Mouse (Mus musculus) right cerebral cortex, postnatal 14 days (tissue): ENCODE measurements at regions not wholly inside any gene's neighbourhood (a gene's known extent, or its start where the extent isn't known, plus 50 kb on each side); places are given as distances from the start of the nearest gene placed in this dataset.

Source experiments
- DNase-seq: peaks from one replicate; pipeline ENCODE4 v3.0.0; 2022

GRCm38 (mm10) chr12:13164791-13165190, 84.2 kb downstream of the Ddx1 start:
- no peak for DNase-seq

DNA sequence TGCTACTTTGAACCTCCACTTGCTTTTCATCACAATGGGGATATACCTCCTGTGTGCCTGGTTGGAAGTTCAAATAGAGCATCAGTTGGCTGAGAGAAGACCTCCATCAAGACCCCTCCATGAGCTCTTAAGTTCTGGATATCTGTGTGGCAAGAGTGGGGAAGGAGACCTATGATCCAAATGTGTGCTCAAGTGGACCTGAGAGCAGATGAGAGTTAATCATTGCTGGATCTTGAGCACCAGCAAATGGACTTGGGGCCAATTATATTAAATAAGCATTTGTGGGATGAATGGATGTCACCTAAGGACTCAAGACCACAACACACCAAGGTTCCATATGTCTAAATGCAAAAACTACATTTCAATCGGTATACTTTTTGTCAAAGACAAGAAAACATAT, 88.0 kb downstream of the Ddx1 start:
- no peak for DNase-seq

DNA sequence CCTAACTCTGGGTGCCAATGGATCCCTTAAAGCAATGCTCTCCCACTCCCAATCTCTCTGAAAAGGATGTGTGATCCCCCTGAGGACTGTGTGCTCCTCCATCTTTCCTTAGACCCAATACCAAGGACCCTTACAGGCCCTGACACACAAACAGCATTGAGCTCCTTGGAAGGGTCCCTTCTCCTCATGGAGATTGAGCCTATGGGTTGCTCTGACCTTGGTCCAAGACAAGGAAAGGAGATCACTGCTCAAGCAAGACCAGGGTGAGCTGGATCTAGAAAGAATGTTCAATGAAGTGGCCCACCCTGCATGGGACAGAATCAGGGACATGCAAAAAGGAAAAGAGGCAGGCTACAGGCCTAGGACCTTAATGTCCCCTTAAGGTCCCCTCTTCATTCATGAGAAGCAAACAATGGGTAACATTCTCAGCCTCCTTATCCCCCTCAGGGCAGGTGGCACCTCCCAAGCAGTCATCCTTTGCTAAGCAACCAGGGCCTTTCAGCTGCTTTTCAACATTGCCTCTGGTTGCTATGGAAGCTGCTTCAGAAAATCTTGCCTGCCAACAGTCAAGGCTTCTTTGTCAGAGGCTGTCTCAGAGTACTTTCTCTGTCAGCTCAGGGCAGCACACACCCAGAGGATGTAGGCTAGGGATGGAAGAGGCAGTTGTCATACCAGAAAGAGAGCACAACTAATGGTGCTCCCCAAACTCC, 89.5 kb downstream of the Ddx1 start:
- DNase-seq, result no peak

DNA sequence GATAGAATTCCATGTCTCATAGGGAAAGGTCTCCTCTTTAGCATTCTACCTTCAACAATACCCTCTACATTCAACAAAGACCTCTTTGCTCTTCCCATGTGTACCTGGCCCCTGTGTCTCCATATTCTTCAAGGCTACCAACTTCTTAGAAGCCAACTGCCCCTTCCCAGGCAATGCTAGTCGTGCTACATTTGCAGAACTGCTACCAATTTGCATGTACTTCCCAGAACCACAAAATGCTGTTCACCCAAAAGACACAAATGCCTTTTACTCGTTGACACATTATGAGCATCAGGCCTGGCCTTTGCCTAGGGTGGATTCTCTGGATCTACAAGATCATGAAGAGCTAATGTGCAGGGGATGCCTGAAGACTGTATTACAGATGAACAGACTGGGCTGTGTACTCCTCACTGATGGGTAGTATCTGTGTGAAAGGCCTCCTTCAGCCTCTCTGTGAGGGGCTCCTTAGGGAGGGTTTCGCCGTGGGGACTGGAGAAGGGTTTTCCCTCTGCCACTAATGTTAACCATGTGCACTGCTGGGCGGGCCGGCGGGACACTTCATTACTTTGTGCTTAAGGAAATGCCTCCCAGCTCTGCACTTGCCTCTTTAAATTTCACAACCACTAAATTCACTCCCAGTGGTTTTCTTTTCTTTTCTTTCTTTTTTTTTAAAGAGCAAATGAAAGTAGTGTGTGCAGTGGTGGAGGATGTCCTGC, 91.2 kb downstream of the Ddx1 start:
- no peak for DNase-seq

GRCm38 (mm10) chr12:13157089-13157488, 91.9 kb downstream of the Ddx1 start:
- no peak for DNase-seq

GRCm38 (mm10) chr12:13150751-13151150, 98.3 kb downstream of the Ddx1 start:
- no peak for DNase-seq

DNA sequence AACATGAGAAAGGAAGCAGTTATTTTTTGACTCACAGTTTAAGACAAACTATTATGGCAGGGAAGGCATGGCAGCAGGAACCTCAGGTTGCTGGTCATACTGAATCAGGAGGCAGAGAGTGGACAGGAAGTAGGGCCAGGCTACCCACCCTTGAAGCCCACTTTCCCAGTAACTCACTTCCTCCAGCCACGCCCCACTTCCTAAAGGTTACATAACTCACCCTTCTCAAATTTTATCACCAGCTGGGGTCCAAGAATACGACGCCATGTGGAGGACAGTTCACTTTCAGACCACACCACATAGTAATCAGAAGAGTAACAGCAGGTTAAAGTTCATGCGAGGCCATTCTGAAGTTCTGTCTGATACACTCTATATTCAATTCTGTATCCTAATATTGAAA, 101.8 kb downstream of the Ddx1 start:
- DNase-seq, result no peak

- DNase-seq, result no peak
These were observed 103.6 kb downstream of the Ddx1 start for GRCm38 (mm10) chr12:13145186-13146115.

GRCm38 (mm10) chr12:13144739-13145138, 104.3 kb downstream of the Ddx1 start:
- DNase-seq, result peak; percentile 71

DNA sequence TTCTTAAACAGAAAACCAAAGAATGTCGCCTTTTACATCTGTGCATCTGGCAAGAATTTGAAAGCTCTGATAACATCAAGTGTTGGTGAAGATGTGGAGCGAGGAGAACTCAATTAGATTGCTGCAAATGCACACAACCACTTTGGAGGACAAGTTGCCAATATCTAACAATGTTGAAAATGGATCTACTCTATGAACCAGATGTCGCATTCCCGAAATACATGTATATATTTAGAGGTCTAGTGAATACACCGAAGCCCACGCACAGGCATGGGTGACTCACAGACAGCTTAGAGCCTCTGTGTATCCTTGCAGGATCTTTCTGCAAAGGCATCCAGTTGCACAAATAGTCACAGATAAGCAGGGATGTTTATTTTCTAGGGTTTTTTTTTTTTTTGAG, 108.4 kb downstream of the Ddx1 start:
- DNase-seq, result no peak

GRCm38 (mm10) chr12:13139189-13139588, 109.8 kb downstream of the Ddx1 start:
- DNase-seq, result no peak

DNA sequence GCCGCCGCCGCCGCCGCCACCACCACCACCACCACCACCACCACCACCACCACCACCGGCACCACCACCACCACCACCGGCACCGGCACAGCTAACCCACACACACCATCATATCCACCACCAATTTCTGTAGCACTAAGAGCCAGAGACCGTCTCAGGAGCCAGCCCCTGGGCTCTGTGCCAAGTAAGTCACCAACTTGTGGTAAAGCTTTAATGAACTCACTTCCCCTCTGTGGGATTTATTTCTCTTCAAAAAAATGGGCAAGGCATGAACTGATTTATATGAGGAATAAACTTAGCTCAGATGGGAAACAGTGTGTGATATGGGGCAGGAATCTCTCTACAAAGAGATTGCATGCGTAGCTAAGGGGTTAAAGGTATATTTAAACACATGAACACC, 114.8 kb downstream of the Ddx1 start:
- no peak for DNase-seq

DNA sequence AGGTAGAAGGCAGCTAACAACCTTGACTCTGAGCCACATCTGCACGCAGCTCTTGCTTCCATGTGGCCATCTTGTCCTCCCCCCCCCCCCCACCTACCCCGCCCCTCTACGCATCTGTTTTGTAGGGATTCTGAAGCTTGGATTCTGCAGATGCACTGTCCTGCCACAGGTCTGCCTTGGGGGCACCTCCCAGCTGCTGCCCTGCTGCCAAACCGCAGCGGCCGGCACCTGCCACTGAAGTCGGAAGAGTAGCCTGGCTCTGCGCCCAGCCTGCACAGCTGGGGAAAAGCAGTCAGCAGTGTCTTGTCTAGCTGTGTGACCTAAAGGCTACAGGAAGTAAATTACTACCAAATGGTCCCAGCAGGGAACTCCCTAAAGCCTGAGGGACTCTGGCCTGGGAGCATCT, 119.3 kb downstream of the Ddx1 start:
- DNase-seq, result no peak

GRCm38 (mm10) chr12:13127407-13127806, 121.6 kb downstream of the Ddx1 start:
- no peak for DNase-seq

- DNase-seq, result no peak
These were observed 124.0 kb downstream of the Ddx1 start for GRCm38 (mm10) chr12:13125054-13125453.

- DNase-seq, result no peak
These were observed 126.7 kb downstream of the Ddx1 start for GRCm38 (mm10) chr12:13122282-13122681.

DNA sequence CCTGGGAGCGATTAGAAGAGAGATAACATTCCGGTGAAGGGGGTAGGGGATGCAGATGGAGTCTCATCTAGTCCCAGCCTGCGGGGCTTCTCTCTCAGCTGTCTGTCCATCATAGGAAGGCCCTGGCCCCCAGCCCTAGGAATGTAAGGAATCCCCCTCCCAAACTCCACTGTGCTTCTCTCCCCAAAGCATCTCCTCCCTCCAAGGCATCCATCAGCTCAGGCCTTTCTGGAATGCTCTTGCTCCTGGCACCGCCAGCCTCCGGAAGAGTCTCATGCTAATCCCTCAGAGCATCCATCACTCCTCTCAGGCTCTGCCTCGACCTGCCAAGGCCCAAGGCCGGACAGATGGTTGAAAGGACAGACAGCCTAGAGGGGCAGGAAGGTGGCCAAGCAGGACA, 128.4 kb downstream of the Ddx1 start:
- no peak for DNase-seq

DNA sequence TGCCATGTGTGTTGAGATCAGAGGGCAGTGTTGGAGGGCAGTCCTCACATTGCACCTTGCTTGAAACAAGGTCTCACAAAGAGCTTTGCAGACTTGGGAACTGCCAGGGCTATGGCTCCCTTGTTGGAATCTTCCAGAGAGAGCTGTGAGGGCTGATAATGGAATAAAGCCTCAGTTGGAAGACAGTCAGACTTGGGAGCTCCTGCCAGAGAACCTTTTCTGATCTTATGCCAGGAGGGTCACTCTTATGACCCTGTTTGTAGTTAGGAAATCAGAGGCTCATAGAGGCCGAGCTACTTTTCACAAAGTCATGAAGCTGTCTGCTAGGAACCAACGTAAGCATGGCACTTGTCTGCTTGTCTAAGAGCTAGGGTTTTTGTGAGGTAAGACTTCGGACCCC, 129.4 kb downstream of the Ddx1 start:
- DNase-seq, result no peak

DNA sequence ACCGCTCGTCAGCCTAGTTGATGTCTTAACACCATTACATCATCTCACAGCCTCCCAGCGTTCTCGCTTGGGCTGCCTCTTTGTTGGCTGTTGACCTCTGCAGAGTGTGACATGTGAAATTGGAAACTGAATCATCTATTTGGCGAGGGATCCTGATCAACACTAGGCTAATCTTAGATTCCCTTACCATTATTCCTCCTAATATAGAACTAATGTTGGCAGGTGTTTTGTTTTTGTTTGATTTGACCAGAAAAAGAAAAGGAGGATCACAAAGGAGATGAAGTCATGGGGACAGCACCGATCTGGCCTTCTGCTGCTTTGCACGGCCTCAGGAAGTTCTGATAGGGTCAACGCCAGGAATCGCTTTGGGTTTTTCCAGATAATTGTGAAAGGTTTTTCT, 131.0 kb downstream of the Ddx1 start:
- DNase-seq, result no peak

DNA sequence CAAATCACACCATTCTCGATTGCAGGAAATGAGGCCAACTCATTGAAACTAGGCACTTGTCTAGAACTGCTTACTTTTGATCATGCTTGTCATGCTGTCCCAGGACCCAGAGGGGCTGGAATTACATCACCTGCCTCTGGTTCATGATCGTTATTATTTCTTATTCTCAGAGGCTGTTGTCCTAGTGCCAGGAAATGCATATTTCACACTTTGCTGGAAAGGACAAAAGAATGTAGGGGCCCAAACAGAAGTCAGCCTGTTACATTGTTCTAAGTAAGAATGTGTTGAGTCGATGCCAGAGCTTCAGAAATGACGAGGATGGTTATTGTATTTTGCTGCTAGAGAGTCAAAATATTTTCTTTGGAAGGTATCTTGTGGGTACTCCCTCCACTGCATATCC, 134.7 kb downstream of the Ddx1 start:
- no peak for DNase-seq

DNA sequence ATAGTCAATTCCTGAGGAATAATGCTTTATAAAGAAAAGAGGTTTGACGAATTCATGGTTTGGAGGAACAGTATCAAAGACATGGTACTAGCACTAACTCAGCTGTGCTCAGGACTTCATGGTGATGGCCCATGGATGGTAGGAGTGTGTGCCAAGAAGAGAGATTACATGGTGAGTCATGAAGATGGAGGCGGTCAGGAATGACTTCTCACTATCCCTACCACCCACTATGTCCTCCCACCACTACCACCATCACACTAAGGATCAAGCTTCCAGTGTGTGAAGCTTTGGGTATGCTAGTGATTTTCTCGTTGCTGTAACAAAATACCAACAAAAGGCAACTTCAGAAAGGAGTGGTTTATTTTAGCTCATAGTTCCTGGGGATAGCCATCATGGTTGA, 142.1 kb downstream of the Ddx1 start:
- no peak for DNase-seq

DNA sequence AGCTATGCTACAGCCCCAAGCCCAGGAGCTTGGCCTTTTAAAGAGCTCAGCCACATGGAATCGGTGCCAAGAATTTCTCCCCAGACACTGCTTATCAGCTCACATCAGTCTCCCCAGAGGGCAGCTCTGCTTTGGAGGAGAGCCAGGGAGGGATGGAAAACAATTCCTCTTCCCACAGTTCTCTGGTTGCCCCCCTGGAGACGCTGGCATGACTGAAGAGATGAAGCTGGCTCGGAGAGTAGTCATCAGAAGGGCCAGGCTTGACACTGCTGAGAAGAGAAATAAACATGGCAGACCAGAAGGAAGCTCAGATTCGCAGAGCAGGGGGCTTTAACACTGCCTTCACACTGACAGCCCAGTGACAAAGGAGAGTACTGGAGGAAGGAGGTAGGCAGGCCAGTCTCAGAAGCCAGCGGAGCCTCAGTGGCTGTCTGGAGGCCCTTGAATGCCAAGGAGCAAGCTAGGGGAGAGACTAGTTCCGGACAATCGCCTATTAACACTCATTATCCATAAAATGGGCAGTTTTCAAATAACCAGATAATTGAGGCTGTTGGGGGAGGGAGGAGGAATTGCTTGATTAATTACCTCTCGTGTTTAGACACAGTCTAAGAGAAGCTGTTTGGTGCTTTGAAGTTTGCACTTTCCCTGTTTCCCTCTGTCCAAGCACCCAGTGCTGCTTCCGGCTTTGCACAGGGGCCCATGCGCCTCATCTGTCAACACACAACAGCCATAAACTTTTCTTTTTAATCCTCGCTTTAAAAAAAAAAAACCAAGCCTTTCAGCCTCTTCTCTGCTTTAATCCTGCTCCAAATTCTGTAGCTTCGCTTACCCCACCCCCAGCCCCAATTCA, 148.3 kb downstream of the Ddx1 start:
- DNase-seq, result no peak
